Mouse (Mus musculus): Measurements from ENCODE around the gene Lsamp.

Lsamp gene

DNA sequence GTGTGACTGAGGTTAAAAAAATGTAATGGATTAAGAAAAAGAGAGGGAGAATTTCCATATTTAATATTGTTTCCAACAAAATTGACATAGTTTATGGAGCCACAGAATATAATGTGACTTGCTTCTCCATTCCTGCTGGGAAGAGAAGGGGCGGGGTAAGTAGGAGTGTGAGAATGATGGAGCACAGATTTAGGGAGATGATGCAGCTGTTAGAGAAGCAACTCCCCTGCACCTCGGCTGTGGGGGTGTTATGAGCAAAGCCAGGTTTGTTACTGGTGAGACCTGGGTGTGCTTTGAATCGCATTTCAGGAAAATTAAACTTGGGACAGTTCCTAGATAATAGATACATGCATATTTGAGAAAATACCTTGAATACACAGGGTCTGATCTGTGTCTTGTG is 987.2 kb downstream of the Lsamp start:
- no peak for DNase-seq

DNA sequence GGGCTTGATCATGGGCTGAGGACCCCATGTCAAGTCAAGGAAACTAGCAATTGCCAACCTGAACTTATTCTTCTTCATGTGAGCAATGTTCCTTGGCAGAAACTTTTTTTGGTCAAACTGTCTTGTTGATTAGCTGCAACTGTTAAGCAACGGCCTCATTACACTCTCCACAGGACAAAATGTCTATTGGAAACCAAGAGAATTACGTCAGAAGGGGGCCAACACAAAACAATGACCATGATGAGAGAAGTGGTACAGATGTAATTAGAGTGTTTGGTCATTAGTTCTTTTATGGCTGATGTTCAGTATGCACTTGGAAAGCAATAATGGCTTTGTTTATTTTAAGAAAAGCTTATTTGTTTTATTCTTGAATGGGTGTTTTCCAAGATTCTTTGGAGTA is 989.9 kb downstream of the Lsamp start:
- DNase-seq: no peak

DNA sequence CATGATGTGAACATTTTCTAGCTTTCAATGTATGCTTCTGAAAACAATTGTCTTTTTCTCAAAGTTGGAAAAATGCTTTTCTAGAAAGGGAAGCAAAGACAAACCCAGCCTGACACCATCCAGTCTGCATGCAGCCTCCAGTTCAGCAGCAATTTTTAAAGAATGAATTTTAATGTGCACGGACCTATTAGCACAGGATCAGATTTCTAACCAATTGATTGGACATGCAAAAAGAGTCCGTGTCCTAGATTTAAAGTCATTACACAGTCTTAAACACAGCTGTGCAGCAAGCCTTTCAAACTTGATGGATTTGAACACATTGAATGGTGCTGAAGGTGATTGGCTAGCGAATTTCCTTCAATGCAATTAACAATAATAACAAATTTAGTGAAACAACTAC is 998.9 kb downstream of the Lsamp start:
- DNase-seq: no peak

- no peak for DNase-seq
Measured at GRCm38 (mm10) chr16:41007569-41007968, 1023.4 kb downstream of the Lsamp start.

- no peak for DNase-seq
Measured at GRCm38 (mm10) chr16:41034746-41035145, 1050.6 kb downstream of the Lsamp start.

DNA sequence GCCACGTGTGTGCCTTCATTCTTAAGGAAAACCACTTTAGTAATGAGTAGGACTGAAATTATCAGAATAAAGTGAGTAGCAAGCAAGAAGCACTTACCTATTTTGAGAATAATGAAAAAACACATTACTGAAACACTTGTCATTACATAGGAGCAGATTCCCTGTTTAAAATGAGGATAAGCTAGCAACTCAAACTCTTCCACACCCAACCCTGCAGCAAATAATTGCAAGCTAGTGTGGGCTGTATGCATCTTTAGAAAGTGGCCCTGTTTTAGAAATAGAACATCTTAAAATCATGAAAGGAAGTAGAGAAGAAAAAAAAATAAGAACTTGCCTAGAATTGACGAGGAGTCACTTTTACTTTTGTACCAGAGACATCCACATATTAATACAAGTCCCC is 1057.5 kb downstream of the Lsamp start:
- no peak for DNase-seq

GRCm38 (mm10) chr16:41063270-41063857 is 1079.2 kb downstream of the Lsamp start:
- no peak for DNase-seq

DNA sequence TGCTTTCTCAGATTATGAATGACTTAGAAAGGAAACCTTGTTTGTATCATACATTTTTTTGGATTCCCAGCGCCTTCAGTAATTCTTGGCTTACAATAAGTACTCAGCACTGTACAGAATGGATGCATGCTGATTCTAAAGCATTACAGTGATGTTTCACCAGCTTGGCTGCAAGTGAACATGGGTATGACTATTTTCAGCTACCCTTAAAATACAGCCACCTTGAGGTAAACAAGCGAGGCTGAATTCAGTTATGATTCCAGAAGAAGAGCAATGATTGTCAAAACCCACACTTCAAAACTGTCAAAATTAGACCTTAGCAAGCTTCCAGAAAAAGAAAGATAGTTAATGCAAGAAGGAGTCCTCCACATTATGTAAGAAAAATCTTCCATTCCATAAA is 1089.3 kb downstream of the Lsamp start:
- no peak for DNase-seq

DNA sequence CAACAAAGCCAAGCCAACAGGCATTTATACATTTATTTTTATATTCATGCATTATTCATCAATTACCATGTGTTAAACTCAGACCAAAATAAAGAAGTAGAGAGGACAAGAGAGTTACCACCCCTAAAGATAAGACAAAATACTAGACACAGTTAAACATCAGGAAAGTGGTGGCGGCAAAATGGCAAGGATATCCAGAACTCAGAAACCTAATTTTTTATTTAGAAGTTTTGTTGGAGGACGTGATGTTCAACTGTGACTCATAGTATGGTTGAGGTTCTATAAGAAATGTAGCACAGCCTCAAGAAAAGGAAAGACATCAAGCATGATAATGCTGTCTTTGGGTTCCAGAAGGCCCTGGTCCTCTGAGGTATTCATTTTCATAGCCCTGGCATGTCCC is 1104.5 kb downstream of the Lsamp start:
- DNase-seq: no peak

GRCm38 (mm10) chr16:41090092-41090491 is 1105.9 kb downstream of the Lsamp start:
- no peak for DNase-seq

GRCm38 (mm10) chr16:41091259-41091658 is 1107.1 kb downstream of the Lsamp start:
- no peak for DNase-seq

DNA sequence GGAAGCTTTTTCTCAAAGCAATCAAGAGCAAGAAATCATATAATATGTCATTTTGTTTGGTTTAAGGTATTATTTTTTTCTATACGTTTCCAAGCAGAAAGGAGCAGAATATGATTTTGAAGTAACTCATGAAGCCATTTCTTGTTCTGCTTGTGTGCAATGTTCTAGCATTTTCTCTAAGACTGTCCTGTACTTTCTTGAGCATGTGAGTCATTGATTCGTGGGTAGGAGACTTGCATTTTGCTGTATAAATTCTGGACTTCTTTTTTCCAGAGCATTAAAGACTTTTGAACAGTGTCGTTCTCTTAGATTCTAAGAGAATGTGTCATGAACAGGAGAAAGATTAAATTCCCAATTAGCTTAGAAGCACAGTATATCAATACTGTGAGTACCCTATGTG is 1118.6 kb downstream of the Lsamp start:
- no peak for DNase-seq

DNA sequence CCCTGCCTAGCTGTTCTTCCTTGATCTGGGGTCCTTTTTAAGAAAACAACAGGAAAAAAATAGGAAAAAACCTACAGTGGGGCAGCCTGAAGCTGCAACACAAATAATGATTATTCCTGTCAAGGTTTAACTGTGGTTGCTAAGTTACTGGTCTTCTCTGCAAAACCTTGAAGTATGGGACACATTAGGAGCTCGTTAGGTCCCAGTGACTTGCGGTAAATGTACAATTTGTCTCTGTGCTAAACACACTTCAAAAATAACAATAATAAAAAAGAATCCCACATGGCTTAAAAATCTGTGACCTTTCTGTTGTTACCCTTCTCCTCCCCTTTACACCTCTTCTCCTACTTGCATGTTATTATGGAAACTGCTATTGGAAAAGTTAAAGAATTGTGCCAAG is 1140.2 kb downstream of the Lsamp start:
- DNase-seq: no peak

DNA sequence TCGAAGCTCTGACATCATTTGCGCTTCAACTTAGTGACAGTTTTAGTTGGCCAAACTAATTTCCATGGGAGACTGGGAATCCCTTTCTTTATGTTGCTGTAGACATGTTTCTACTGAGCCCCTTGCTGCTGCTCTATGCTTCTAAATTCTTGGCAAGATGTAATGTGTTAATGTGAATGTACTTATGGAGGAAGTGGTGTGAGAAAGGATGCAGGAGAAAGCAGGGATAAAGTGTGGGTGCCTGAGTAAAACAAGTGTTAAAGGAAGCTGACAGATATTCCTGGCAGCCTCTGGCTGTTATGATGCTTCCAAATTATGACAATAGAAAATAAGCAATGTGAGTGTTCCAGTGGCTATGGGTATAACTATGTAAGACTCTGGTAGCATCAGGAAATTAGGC is 1140.9 kb downstream of the Lsamp start:
- no peak for DNase-seq

- DNase-seq: no peak
Measured at GRCm38 (mm10) chr16:41131053-41131452, 1146.9 kb downstream of the Lsamp start.

DNA sequence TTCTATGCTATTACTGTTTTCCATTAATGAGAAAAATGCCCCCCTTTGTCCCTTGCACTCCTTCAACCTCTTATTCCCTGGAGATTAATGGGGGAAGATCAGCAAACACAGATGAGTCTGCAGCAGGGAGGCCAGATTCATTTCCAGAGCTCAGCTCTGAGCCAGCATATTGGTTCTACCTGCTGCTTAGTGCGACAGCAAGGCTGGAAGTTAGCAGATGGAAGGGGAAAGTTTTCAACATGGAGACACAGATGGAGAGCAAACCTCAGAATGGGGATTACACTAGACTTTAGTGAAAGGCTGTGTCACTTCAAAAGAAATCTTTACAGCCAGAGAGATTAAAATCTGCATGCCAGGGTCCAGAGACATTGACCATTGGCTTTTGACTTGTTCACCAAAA is 1188.7 kb downstream of the Lsamp start:
- DNase-seq: no peak

GRCm38 (mm10) chr16:41179557-41179956 is 1195.4 kb downstream of the Lsamp start:
- DNase-seq: no peak

DNA sequence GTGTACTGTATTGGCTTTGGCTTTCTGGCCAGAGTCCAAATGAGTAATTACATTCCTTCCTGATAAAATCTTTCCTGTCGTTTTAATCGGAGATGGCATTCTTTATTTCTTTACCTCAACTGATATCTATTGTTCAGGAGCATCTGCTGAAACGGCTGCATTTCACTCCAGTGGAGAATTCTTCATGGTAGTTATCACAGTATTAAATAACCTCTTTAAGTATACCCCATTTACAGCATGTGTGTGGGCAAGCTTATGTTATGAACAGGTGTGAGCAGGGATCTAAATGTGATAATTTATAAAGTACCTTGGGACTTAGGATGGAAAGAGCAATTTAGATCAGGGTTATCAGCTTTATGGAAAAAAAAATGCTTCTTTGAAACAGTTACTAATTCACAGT is 1196.7 kb downstream of the Lsamp start:
- no peak for DNase-seq

GRCm38 (mm10) chr16:41210055-41210454 is 1225.9 kb downstream of the Lsamp start:
- no peak for DNase-seq

GRCm38 (mm10) chr16:41235829-41236228 is 1251.7 kb downstream of the Lsamp start:
- no peak for DNase-seq

- DNase-seq: no peak
Measured at GRCm38 (mm10) chr16:41242841-41243240, 1258.7 kb downstream of the Lsamp start.

- no peak for DNase-seq
Measured at GRCm38 (mm10) chr16:41244711-41245110, 1260.5 kb downstream of the Lsamp start.

GRCm38 (mm10) chr16:41258145-41259035 is 1274.2 kb downstream of the Lsamp start:
- no peak for DNase-seq

DNA sequence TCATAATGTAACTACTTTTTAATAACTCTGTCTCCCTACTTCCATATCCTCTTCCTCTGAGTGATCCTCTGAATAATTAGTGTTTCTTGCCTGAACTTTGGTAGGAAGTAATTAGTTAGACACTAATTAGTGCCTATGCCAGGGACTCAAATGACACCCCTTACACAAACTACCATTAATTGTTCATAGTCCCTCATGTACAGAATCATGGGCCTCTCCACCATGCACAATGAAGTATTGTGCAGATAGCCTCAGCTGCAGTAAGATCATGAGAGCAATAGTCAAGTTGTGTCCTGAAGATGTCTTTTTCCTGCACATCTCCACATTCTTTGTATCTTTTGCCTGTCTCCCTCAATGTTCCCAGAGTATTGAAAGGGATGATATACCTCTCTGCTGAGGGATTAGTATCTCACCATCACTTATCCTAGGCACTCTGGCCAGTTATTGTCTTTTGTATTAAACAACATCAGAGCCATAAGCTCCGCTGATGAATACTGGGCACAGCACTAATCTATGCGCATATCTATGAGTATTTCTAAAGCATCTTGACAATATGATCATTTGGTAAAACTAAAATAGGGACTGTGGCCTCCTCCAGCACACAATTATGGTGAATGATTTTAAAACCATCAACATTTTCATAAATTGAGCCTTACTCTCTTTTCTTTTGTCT is 1292.0 kb downstream of the Lsamp start:
- no peak for DNase-seq

All from kidney, adult 11 months (tissue).